Mouse (Mus musculus) lung, postnatal 0 days (tissue): ENCODE data around the gene BC035044. TPM values are rescaled to one million over a fixed set of nuclear protein-coding genes. Genes with fewer than 3 reads are reported as not detected.
"Not testable (repeated sequence)": the region's sequence is repeated elsewhere in the genome, so short reads cannot be mapped to it uniquely, and the experiment has no call there.

Experiments used
- ATAC-seq: fragments of 200-750 bp; cut with Nextera tagmentation; 2 replicates; pipeline ENCODE4 v1.8.0; 2017; ENCODE audit warnings: moderate library complexity
- DNase-seq: peaks from one replicate; pipeline ENCODE4 v3.0.0-alpha.2; 2016; ENCODE audit warnings: low spot score
- H3K27ac ChIP-seq: fragments of 300-500 bp; sonication (generic); 2 replicates; pipeline ENCODE4 v1.5.1; 2014; ENCODE audit warnings: antibody characterized with exemption, mild to moderate bottlenecking, low read length, mixed read lengths
- H3K27me3 ChIP-seq: fragments of 300-500 bp; sonication (generic); replicated peaks from 2 replicates; pipeline ENCODE4 v1.6.1; 2014; ENCODE audit warnings: low read length, mixed read lengths; ENCODE audit not compliant: insufficient read depth
- H3K36me3 ChIP-seq: fragments of 300-500 bp; sonication (generic); 2 replicates; pipeline ENCODE4 v1.6.1; 2014; ENCODE audit warnings: low read length, mixed read lengths; ENCODE audit not compliant: insufficient read depth
- H3K4me1 ChIP-seq: fragments of 300-500 bp; sonication (generic); 2 replicates; pipeline ENCODE4 v1.6.1; 2014; ENCODE audit warnings: antibody characterized with exemption, low read depth, low read length, mixed read lengths; ENCODE audit not compliant: insufficient read depth
- H3K4me2 ChIP-seq: fragments of 300-500 bp; sonication (generic); replicated peaks from 2 replicates; pipeline ENCODE4 v1.6.1; 2014; ENCODE audit warnings: low read depth, mild to moderate bottlenecking, low read length, moderate library complexity, mixed read lengths
- H3K4me3 ChIP-seq: fragments of 300-500 bp; sonication (generic); 2 replicates; pipeline ENCODE4 v1.5.1; 2014; ENCODE audit warnings: low read depth, low read length
- H3K9ac ChIP-seq: fragments of 300-500 bp; sonication (generic); replicated peaks from 2 replicates; pipeline ENCODE4 v1.6.1; 2014; ENCODE audit warnings: low read depth, mild to moderate bottlenecking
- H3K9me3 ChIP-seq: fragments of 300-500 bp; sonication (generic); 2 replicates; pipeline ENCODE4 v1.6.1; 2016; ENCODE audit warnings: low read length, mixed read lengths
- CTCF ChIP-seq: IDR thresholded peaks from 2 replicates; pipeline ENCODE4 v1.5.1; 2016; ENCODE audit warnings: antibody characterized with exemption, mild to moderate bottlenecking
- EP300 ChIP-seq: IDR thresholded peaks from 2 replicates; pipeline ENCODE4 v1.6.1; 2016; ENCODE audit warnings: antibody characterized with exemption, mild to moderate bottlenecking, control low read depth
- WGBS: fragments of 180-500 bp; shearing (Covaris S2); extraction: QIAGEN DNeasy Blood & Tissue Kit; methylation state at CpG from one replicate; pipeline ENCODE4 v1.1.7; 2014; 5-methylcytosine and 5-hydroxymethylcytosine counted together
- polyA plus RNA-seq: library from polyadenylated mRNA; unstranded; fragments of >200 nt; fragmentation: Nextera tagmentation; extraction: Ambion mirVana; gene quantifications from 2 replicates; pipeline ENCODE4 v1.2.1, GENCODE M21; 2015

BC035044 gene
- polyA plus RNA-seq, 1 experiment from 2014 or later = 1.2 TPM

DNA sequence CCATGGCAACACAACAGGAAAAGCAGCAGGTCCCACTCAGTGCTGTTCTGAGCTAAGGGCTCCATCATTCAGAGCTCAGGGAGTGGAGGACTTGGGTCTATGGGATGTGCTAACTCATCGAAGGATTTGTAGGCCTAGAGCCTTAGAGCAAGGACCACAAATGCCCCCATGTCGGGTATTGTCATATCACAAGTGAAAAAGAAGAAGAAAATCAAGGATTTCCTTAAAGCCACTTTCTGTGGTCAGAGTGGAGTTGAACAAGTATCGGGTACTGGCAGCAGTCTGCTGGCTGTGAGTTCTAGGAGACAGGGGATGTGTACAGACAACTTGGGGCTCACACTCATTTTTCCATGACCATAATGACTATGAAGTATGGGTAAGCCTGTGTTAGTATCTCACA lies 64.1 kb downstream of the BC035044 start:
- Histone ChIP-seq H3K9ac (no peak overlapping the region), H3K27ac (no peak overlapping the region), H3K9me3 (no peaks in the 10 kb centered on the region), H3K4me3 (no peak overlapping the region), H3K4me2 (no peak overlapping the region), H3K27me3 (no peaks in the 10 kb centered on the region), H3K36me3 (no peaks in the 10 kb centered on the region), H3K4me1 (no peaks in the 10 kb centered on the region)
- no peak for ATAC-seq
- TF ChIP-seq EP300 (no peak), CTCF (no peak)
- DNase-seq = no peak
- WGBS = 84% methylated on average over 3 of the region's 3 CpGs

DNA sequence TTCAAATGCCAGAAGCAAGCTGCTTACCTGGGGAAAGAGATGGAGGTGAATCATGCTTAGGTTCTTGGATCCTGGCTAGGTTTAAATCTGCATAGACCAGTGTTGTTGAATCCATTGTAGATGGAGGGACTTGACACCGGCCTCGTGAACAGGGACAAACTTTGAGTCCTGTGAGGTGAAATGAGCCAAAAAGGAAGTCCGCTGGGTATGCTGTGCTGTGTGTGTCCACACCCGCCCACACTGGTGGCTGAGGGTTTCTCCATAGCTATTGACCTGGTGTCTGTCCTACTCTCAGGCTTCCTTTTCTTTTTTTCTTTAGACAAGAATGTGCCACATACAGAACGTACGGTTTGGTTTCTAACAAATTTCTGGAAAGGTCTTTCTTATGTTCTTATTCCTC lies 64.8 kb downstream of the BC035044 start, which contains the start of the genes Gm44511 and Klrb1b:
Gm44511 (minus strand) TSS at position 184 of the 400 bp plus-strand sequence.
Klrb1b (minus strand) TSS at position 200 of the 400 bp plus-strand sequence.
- H3K9ac ChIP-seq = no peak within 1 kb of the TSS
- H3K36me3 ChIP-seq = no peaks in the 10 kb centered on the region
- no peak for ATAC-seq
- no peaks in the 10 kb centered on the region for H3K4me1 ChIP-seq
- H3K27me3 ChIP-seq = no peaks in the 10 kb centered on the region
- H3K4me2 ChIP-seq = no peak within 1 kb of the TSS
- H3K9me3 ChIP-seq = no peaks in the 10 kb centered on the region
- H3K4me3 ChIP-seq = no peak within 1 kb of the TSS
- H3K27ac ChIP-seq = no peak within 1 kb of the TSS
- 79% methylated on average over 6 of the region's 6 CpGs for WGBS
- no peak for DNase-seq
- TF ChIP-seq EP300 (no peak), CTCF (no peak)

DNA sequence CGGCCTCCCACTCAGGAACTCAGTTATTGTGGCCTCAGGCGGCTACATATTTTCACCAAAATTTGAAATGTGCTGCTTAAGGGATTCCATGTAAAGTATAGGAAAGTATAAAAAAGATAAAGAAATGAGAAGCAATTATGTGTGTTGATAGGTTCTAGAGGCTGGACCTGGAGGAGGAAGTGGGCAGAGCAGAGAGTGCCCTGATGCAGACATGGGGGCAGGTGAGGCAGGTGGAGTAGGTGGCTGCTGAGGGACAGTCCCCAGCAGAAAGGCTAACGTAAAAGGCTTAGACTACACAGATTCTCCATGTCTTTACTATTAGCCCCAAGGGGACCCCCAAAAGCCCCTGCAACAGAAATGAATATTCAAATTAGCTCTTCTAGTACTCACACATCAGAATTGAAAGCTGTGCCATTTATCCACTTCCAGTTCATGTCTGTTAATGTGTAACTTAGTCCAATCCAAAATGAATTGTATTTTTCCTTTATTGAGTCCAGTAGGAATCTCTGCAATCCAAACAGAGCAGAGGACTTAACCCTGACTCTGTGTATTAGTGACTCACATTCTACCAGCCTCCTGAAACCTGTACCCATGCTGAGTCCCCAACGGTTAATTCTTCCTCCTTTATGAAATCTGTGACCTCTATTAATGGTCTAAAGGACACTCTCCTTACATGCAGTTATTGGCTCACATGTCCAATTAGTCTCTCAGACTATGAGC lies 72.7 kb downstream of the BC035044 start:
- DNase-seq (no peak), ATAC-seq (no peak)
- H3K9ac ChIP-seq = no peak overlapping the region
- no peak overlapping the region for H3K27ac ChIP-seq
- H3K4me1 ChIP-seq = no peaks in the 10 kb centered on the region
- no peak overlapping the region for H3K4me3 ChIP-seq
- WGBS = 69% methylated on average over 4 of the region's 4 CpGs
- H3K4me2 ChIP-seq = no peak overlapping the region
- H3K27me3 ChIP-seq = no peaks in the 10 kb centered on the region
- H3K9me3 ChIP-seq = no peaks in the 10 kb centered on the region
- H3K36me3 ChIP-seq = no peaks in the 10 kb centered on the region
- TF ChIP-seq EP300 (no peak), CTCF (no peak)

DNA sequence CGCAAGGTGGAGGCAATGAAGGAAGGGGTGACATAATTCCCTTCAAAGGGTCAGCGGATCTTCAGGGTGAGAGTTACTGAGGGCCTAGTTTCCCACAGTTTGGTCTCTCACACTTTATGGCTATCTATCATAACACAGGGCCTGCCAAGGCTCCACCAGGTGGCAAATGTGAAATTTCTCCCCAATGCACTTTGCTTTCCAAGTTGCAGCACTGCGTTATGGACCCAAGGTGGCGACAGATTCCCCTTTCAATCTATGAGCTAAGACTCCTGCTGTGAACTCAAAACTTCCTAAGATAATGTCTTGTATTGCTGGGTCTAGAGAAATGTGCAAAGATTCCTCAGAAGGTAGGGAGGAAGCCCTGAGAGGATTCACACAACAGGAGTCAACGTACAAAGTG lies 82.4 kb downstream of the BC035044 start:
- Histone ChIP-seq H3K4me1 (no peaks in the 10 kb centered on the region), H3K27ac (no peak overlapping the region), H3K4me2 (no peak overlapping the region), H3K27me3 (no peaks in the 10 kb centered on the region), H3K9ac (no peak overlapping the region), H3K36me3 (no peaks in the 10 kb centered on the region), H3K9me3 (no peaks in the 10 kb centered on the region), H3K4me3 (no peak overlapping the region)
- ATAC-seq (0 out of 2 replicates have a peak, but pooled peaks have one; percentile 25), DNase-seq (peak; percentile 69)
- 82% methylated on average over 5 of the region's 5 CpGs for whole genome bisulfite sequencing
- peak; percentile 74 for TF ChIP-seq CTCF
- TF ChIP-seq EP300 = no peak

DNA sequence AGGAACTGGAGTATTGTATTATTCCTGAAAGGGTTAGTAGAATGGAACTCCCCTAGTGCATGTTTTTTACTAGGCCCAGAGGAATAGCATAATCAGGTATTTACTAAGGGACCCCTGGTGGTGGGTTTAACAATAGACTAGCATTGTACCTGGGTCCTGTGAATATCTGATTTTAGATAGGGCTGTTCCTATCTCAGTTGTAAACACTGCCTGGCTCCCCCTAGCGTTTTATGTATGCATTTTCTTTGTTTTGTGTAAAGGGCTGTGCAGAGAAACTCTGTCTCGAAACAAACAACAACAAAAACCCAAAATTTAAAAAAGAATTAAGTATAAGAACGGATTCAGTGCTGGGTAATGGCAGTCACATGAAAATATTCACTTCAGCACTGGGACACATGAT lies 83.9 kb downstream of the BC035044 start:
- Histone ChIP-seq H3K4me2 (no peak overlapping the region), H3K4me1 (no peaks in the 10 kb centered on the region), H3K9me3 (no peaks in the 10 kb centered on the region), H3K27me3 (no peaks in the 10 kb centered on the region), H3K27ac (no peak overlapping the region), H3K9ac (no peak overlapping the region), H3K36me3 (no peaks in the 10 kb centered on the region), H3K4me3 (no peak overlapping the region)
- 67% methylated on average over 3 of the region's 3 CpGs for WGBS
- ATAC-seq (no peak), DNase-seq (no peak)
- TF ChIP-seq EP300 = no peak
- peak; percentile 45 for TF ChIP-seq CTCF

DNA sequence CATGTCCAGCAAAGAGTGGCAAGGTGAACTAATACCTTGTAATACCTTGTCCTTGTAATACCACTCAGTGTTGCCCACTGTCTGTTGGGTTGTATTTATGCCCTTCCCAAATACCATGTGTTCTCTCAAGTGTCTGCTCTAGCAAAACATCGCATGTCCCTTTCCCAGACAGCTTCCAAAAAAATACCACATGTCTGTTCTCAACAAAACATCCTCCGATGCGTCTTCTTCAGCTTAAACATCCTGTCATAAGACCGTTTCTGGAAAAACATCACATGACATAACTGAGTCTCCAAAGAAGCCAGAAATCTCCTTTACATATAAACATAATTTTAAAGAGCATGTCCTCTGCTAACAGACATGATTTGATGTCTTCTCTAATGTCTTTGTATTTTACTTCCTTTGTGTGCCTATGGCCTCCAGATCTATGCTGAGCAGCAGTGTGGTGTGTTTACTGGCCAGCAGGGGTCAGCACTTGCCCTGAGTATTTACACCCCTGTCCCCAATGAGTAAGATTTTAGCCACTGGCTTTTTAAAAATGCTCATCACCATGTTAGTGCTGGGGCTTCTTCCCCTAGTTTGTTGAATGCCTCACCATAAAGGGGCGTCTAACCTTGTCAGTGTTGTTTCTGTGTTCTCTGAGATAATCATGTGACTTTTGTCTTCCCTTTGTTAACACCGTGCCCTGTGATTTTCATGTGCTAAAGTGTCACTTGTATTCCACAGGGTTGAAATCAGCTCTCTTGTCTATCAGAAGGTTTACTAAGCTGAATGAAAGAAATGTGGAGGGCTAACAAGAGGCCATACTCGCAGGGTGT lies 85.9 kb downstream of the BC035044 start:
- H3K9ac ChIP-seq = not testable (repeated sequence)

More for the DNA sequence above, 85.9 kb downstream of the BC035044 start:
- DNase-seq = peak; percentile 72
- H3K4me3 ChIP-seq, H3K4me1 ChIP-seq, H3K9me3 ChIP-seq, H3K27ac ChIP-seq, H3K27me3 ChIP-seq, H3K36me3 ChIP-seq, ATAC-seq, H3K4me2 ChIP-seq: not testable (repeated sequence)
- 53% methylated on average over 7 of the region's 7 CpGs for WGBS
- TF ChIP-seq CTCF = peak; percentile 72
